Mouse (Mus musculus) ES-E14 (cell line): ENCODE results near the gene Il1r1.

Experiments used
- CHD2 ChIP-seq: IDR thresholded peaks from 2 replicates; pipeline ENCODE4 v1.6.1; 2014; ENCODE audit warnings: mild to moderate bottlenecking, low read depth, low read length, inconsistent platforms
- HCFC1 ChIP-seq: IDR thresholded peaks from 2 replicates; pipeline ENCODE4 v1.6.1; 2012; ENCODE audit warnings: low read length, inconsistent platforms, borderline replicate concordance; ENCODE audit not compliant: insufficient read depth
- MAFK ChIP-seq: IDR thresholded peaks from 2 replicates; pipeline ENCODE4 v1.6.1; 2014; ENCODE audit warnings: mild to moderate bottlenecking, low read depth, low read length, inconsistent platforms; ENCODE audit not compliant: insufficient read depth
- ZC3H11A ChIP-seq: IDR thresholded peaks from 2 replicates; pipeline ENCODE4 v1.6.1; 2012; ENCODE audit warnings: low read depth, mild to moderate bottlenecking, inconsistent platforms, low read length, borderline replicate concordance
- ZNF384 ChIP-seq: IDR thresholded peaks from 2 replicates; pipeline ENCODE4 v1.6.1; 2012; ENCODE audit warnings: low read depth, low read length, inconsistent platforms

DNA sequence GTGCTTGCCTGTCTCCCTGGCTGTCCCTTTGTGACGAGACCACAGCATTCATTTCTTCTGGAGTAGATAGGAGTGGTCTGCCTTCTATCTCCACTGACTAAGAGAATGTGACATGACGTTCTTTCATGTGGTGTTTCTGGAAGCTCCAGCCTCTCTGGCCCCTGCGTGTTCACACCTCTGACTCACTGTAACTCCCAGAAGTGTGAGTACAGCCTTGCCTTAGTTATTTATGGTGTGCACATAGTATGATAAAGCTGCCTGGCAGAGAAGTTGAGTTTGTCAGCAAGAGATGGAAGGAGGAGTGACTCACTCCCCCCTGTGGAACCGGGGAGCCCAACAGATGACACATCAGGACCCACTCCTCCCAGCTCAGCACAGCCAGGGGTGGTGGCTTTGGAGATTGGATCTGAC is 133.9 kb downstream of the Il1r1 start:
- TF ChIP-seq HCFC1 (no peak), MAFK (no peak), ZNF384 (no peak), CHD2 (no peak), ZC3H11A (no peak)
